Mouse (Mus musculus) limb, embryonic 10.5 days (tissue): ENCODE measurements at regions not wholly inside any gene's neighbourhood (a gene's known extent, or its start where the extent isn't known, plus 50 kb on each side); places are given as distances from the start of the nearest gene placed in this dataset.

Source experiments
- DNase-seq: peaks from one replicate; pipeline ENCODE4 v3.0.0-alpha.2; 2017; ENCODE audit warnings: low spot score
- H3K27ac ChIP-seq: fragments of 300-500 bp; sonication (generic); 2 replicates; pipeline ENCODE4 v1.5.1; 2016; ENCODE audit warnings: mild to moderate bottlenecking
- H3K27me3 ChIP-seq: fragments of 300-500 bp; sonication (generic); 2 replicates; pipeline ENCODE4 v1.6.1; 2016; ENCODE audit warnings: low read depth, mild to moderate bottlenecking; ENCODE audit not compliant: poor library complexity, severe bottlenecking
- H3K36me3 ChIP-seq: fragments of 300-500 bp; sonication (generic); 2 replicates; pipeline ENCODE4 v1.6.1; 2016; ENCODE audit warnings: mild to moderate bottlenecking, moderate library complexity
- H3K4me1 ChIP-seq: fragments of 300-500 bp; sonication (generic); 2 replicates; pipeline ENCODE4 v1.6.1; 2016
- H3K4me3 ChIP-seq: fragments of 300-500 bp; sonication (generic); 2 replicates; pipeline ENCODE4 v1.5.1; 2016; ENCODE audit warnings: mild to moderate bottlenecking, moderate library complexity
- H3K9me3 ChIP-seq: fragments of 300-500 bp; sonication (generic); replicated peaks from 2 replicates; pipeline ENCODE4 v1.6.1; 2016; ENCODE audit warnings: mild to moderate bottlenecking
- WGBS: fragments of 180-500 bp; shearing (Covaris S2); methylation state at CpG from one replicate; pipeline ENCODE4 v1.1.7; 2016; 5-methylcytosine and 5-hydroxymethylcytosine counted together

GRCm38 (mm10) chr6:94874415-94874814, 174.5 kb upstream of the Lrig1 start:
- peaks cover 11% of the 10 kb centered on the region; the same call in 1 of the 2 replicates for H3K4me1 ChIP-seq
- DNase-seq, result no peak
- no peaks in the 10 kb centered on the region for H3K27me3 ChIP-seq
- WGBS, result 92% methylated on average over 1 of the region's 1 CpGs
- no peaks in the 10 kb centered on the region for H3K36me3 ChIP-seq
- no peak overlapping the region for H3K4me3 ChIP-seq
- no peaks in the 10 kb centered on the region for H3K9me3 ChIP-seq
- no peak overlapping the region for H3K27ac ChIP-seq

GRCm38 (mm10) chr6:94867952-94868351, 168.0 kb upstream of the Lrig1 start:
- H3K9me3 ChIP-seq, result no peaks in the 10 kb centered on the region
- H3K4me1 ChIP-seq, result no peaks in the 10 kb centered on the region
- 74% methylated on average over 3 of the region's 3 CpGs for WGBS
- no peak for DNase-seq
- H3K27me3 ChIP-seq, result no peaks in the 10 kb centered on the region
- H3K4me3 ChIP-seq, result no peak overlapping the region
- 0 out of 2 replicates have a peak overlapping the region, but pooled peaks have one; percentile 3 for H3K27ac ChIP-seq
- no peaks in the 10 kb centered on the region for H3K36me3 ChIP-seq

- WGBS, result 84% methylated on average over 2 of the region's 2 CpGs
- no peak for DNase-seq
- no peak overlapping the region for H3K27ac ChIP-seq
These were observed 165.5 kb upstream of the Lrig1 start for GRCm38 (mm10) chr6:94865498-94865897.

GRCm38 (mm10) chr6:94858121-94858621, 158.2 kb upstream of the Lrig1 start:
- Histone ChIP-seq H3K27me3 (no peaks in the 10 kb centered on the region), H3K4me3 (no peak overlapping the region), H3K27ac (no peak overlapping the region), H3K4me1 (peaks cover 14% of the 10 kb centered on the region; the same call in 1 of the 2 replicates), H3K9me3 (no peaks in the 10 kb centered on the region), H3K36me3 (no peaks in the 10 kb centered on the region)
- 86% methylated on average over 5 of the region's 5 CpGs for WGBS
- DNase-seq, result no peak

More at GRCm38 (mm10) chr6:94865498-94865897, 165.5 kb upstream of the Lrig1 start:
- Histone ChIP-seq H3K27me3 (no peaks in the 10 kb centered on the region), H3K4me1 (no peaks in the 10 kb centered on the region), H3K36me3 (no peaks in the 10 kb centered on the region), H3K9me3 (no peaks in the 10 kb centered on the region), H3K4me3 (no peak overlapping the region)

- Histone ChIP-seq H3K27ac (no peak overlapping the region), H3K36me3 (no peaks in the 10 kb centered on the region), H3K27me3 (no peaks in the 10 kb centered on the region), H3K4me3 (no peak overlapping the region), H3K9me3 (no peaks in the 10 kb centered on the region), H3K4me1 (peaks cover 2% of the 10 kb centered on the region; the same call in 1 of the 2 replicates)
- DNase-seq, result no peak
- 88% methylated on average over 4 of the region's 5 CpGs for WGBS
These were observed 150.2 kb upstream of the Lrig1 start for GRCm38 (mm10) chr6:94850121-94850520.

- Histone ChIP-seq H3K36me3 (no peaks in the 10 kb centered on the region), H3K4me3 (no peak overlapping the region), H3K9me3 (no peaks in the 10 kb centered on the region), H3K4me1 (peaks cover 2% of the 10 kb centered on the region; the same call in 1 of the 2 replicates), H3K27me3 (no peaks in the 10 kb centered on the region), H3K27ac (no peak overlapping the region)
- WGBS, result 69% methylated on average over 3 of the region's 3 CpGs
- no peak for DNase-seq
These were observed 149.6 kb upstream of the Lrig1 start for GRCm38 (mm10) chr6:94849533-94849932.

- Histone ChIP-seq H3K36me3 (no peaks in the 10 kb centered on the region), H3K9me3 (no peaks in the 10 kb centered on the region), H3K4me1 (peaks cover 2% of the 10 kb centered on the region; the same call in 1 of the 2 replicates), H3K27me3 (no peaks in the 10 kb centered on the region), H3K4me3 (no peak overlapping the region), H3K27ac (no peak overlapping the region)
- whole genome bisulfite sequencing, result 89% methylated on average over 1 of the region's 1 CpGs
- no peak for DNase-seq
These were observed 148.5 kb upstream of the Lrig1 start for GRCm38 (mm10) chr6:94848437-94848836.

- no peaks in the 10 kb centered on the region for H3K36me3 ChIP-seq
- no peaks in the 10 kb centered on the region for H3K27me3 ChIP-seq
- DNase-seq, result no peak
- H3K4me1 ChIP-seq, result peaks cover 9% of the 10 kb centered on the region; the same call in 1 of the 2 replicates
- H3K9me3 ChIP-seq, result no peaks in the 10 kb centered on the region
- no peak overlapping the region for H3K4me3 ChIP-seq
- WGBS, result 80% methylated on average over 6 of the region's 6 CpGs
- H3K27ac ChIP-seq, result no peak overlapping the region
These were observed 145.9 kb upstream of the Lrig1 start for GRCm38 (mm10) chr6:94845821-94846220.

- DNase-seq, result no peak
- no peak overlapping the region for H3K4me3 ChIP-seq
- H3K9me3 ChIP-seq, result no peaks in the 10 kb centered on the region
- H3K36me3 ChIP-seq, result no peaks in the 10 kb centered on the region
- no peaks in the 10 kb centered on the region for H3K27me3 ChIP-seq
- peaks cover 9% of the 10 kb centered on the region; the same call in 1 of the 2 replicates for H3K4me1 ChIP-seq
- no peak overlapping the region for H3K27ac ChIP-seq
- 83% methylated on average over 9 of the region's 9 CpGs for WGBS
These were observed 142.9 kb upstream of the Lrig1 start for GRCm38 (mm10) chr6:94842856-94843255.

GRCm38 (mm10) chr6:94841881-94842280, 141.9 kb upstream of the Lrig1 start:
- no peaks in the 10 kb centered on the region for H3K9me3 ChIP-seq
- no peak overlapping the region for H3K4me3 ChIP-seq
- no peak for DNase-seq
- H3K27me3 ChIP-seq, result no peaks in the 10 kb centered on the region
- no peak overlapping the region for H3K27ac ChIP-seq
- WGBS, result 60% methylated on average over 5 of the region's 5 CpGs
- peaks cover 9% of the 10 kb centered on the region; the same call in 1 of the 2 replicates for H3K4me1 ChIP-seq
- H3K36me3 ChIP-seq, result no peaks in the 10 kb centered on the region

GRCm38 (mm10) chr6:94835742-94836141, 135.8 kb upstream of the Lrig1 start:
- H3K36me3 ChIP-seq, result no peaks in the 10 kb centered on the region
- no peaks in the 10 kb centered on the region for H3K27me3 ChIP-seq
- no peak overlapping the region for H3K27ac ChIP-seq
- H3K9me3 ChIP-seq, result no peaks in the 10 kb centered on the region
- H3K4me3 ChIP-seq, result no peak overlapping the region
- WGBS, result 79% methylated on average over 2 of the region's 2 CpGs
- H3K4me1 ChIP-seq, result peaks cover 12% of the 10 kb centered on the region
- DNase-seq, result no peak

- 59% methylated on average over 1 of the region's 1 CpGs for WGBS
- no peaks in the 10 kb centered on the region for H3K36me3 ChIP-seq
- no peak for DNase-seq
- H3K4me1 ChIP-seq, result peaks cover 12% of the 10 kb centered on the region
- no peaks in the 10 kb centered on the region for H3K9me3 ChIP-seq
- no peaks in the 10 kb centered on the region for H3K27me3 ChIP-seq
- H3K27ac ChIP-seq, result no peak overlapping the region
- H3K4me3 ChIP-seq, result no peak overlapping the region
These were observed 134.6 kb upstream of the Lrig1 start for GRCm38 (mm10) chr6:94834551-94834950.

GRCm38 (mm10) chr6:94830801-94831200, 130.8 kb upstream of the Lrig1 start:
- no peak for DNase-seq
- H3K36me3 ChIP-seq, result no peaks in the 10 kb centered on the region
- H3K4me3 ChIP-seq, result no peak overlapping the region
- no peaks in the 10 kb centered on the region for H3K9me3 ChIP-seq
- WGBS, result 93% methylated on average over 8 of the region's 8 CpGs
- H3K27ac ChIP-seq, result no peak overlapping the region
- H3K27me3 ChIP-seq, result no peaks in the 10 kb centered on the region
- H3K4me1 ChIP-seq, result peaks cover 12% of the 10 kb centered on the region

- no peaks in the 10 kb centered on the region for H3K36me3 ChIP-seq
- DNase-seq, result no peak
- WGBS, result 83% methylated on average over 5 of the region's 5 CpGs
- 0 out of 2 replicates have a peak overlapping the region, but pooled peaks have one; percentile 14 for H3K27ac ChIP-seq
- H3K27me3 ChIP-seq, result no peaks in the 10 kb centered on the region
- H3K4me1 ChIP-seq, result peaks cover 12% of the 10 kb centered on the region
- no peaks in the 10 kb centered on the region for H3K9me3 ChIP-seq
- no peak overlapping the region for H3K4me3 ChIP-seq
These were observed 129.3 kb upstream of the Lrig1 start for GRCm38 (mm10) chr6:94829246-94829645.
